Comparison of ENCODE assay signal across 10 mouse cellular contexts in the genomic region with DNA sequence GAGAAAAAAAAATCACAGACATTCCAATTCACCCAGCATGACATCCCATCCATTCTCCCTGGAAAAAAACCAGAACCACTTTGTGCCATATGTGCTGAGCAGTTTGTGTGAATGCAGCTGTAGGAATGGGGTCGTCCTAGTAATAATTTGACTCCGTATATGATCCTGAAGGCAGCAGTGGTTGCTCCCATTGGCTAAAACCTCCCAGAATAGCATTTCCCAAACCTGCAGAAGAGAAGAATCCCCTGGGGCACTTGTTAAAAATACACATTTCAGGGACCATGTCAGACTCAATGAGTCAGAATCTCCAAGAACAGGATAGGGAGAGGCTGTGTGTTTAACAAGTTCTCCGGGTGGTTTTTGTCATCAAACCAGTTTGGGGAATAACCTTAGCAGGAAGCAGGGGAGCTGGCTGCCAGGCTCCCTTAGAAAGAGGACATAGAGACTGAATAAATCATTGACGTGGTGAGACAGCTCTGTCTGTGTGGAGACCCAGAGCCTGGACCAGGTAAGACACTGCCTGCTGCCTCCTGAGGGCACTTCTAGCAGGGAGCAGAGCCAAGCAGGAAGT.
DNase-seq lines count a peak whose midpoint lies in the region; ATAC-seq and TF ChIP-seq lines count a peak whose summit lies in the region.
"Had no signal": no experiment of that assay in that cellular context is flagged by ENCODE, and none has a peak within 500 bp of the region (broad histone marks: within the 10 kb centered on the region; RNA-seq: fewer than 3 reads in every experiment).

No protein-coding gene starts in this region.

- peak overlapping the region; percentile 12; the same call in 1 of the 2 replicates for H3K27ac ChIP-seq in lung, embryonic 14.5 days (ENCODE audit: low read depth)
- H3K27ac ChIP-seq in embryonic facial prominence, embryonic 12.5 days: peak overlapping the region; percentile 63; the same call in 1 of the 2 replicates
- H3K27ac ChIP-seq in midbrain, embryonic 16.5 days (ENCODE audit: low read length): no peak overlapping the region; the same call in 1 of the 2 replicates
- H3K27ac ChIP-seq: kidney, embryonic 15.5 days; neural tube, embryonic 12.5 days had no signal

- no peak for TF ChIP-seq CTCF in lung, embryonic 14.5 days (IDR thresholded peaks at IDR 0.05; ENCODE audit: low read depth)

- 0 out of 2 replicates have a peak, but pooled peaks cover 3% of the 10 kb centered on the region for H3K36me3 ChIP-seq in lung, embryonic 14.5 days (ENCODE audit: insufficient read depth)
- H3K36me3 ChIP-seq in embryonic facial prominence, embryonic 12.5 days: no peaks in the 10 kb centered on the region
- H3K36me3 ChIP-seq in midbrain, embryonic 16.5 days (ENCODE audit: control insufficient read depth, insufficient read depth, low read length): no peaks in the 10 kb centered on the region

- peak; percentile 23 to 33 for DNase-seq in cerebellum, postnatal 25 days
- no peak for DNase-seq in cerebellum, adult 11 months
- DNase-seq in lung, embryonic 14.5 days: peak; percentile 23
- DNase-seq in lung, postnatal 4 days: no peak
- DNase-seq in heart, postnatal 10 days: no peak
- no peak for DNase-seq in left cerebral cortex, postnatal 4 days

- H3K4me1 ChIP-seq in lung, embryonic 14.5 days (ENCODE audit: insufficient read depth): no peaks in the 10 kb centered on the region
- peaks cover 11% of the 10 kb centered on the region; the same call in 1 of the 2 replicates for H3K4me1 ChIP-seq in embryonic facial prominence, embryonic 12.5 days
- H3K4me1 ChIP-seq in midbrain, embryonic 16.5 days (ENCODE audit: control insufficient read depth, insufficient read depth, low read length): peaks cover 6% of the 10 kb centered on the region; the same call in 1 of the 2 replicates
- H3K4me1 ChIP-seq: kidney, embryonic 15.5 days; neural tube, embryonic 12.5 days had no signal

- H3K9me3 ChIP-seq in lung, embryonic 14.5 days (ENCODE audit: low read depth, low read length): no peaks in the 10 kb centered on the region
- H3K9me3 ChIP-seq in embryonic facial prominence, embryonic 12.5 days: no peaks in the 10 kb centered on the region
- H3K9me3 ChIP-seq in midbrain, embryonic 16.5 days (replicated peaks; ENCODE audit: control insufficient read depth, low read length, poor library complexity, severe bottlenecking): no peaks in the 10 kb centered on the region
- H3K9me3 ChIP-seq: kidney, embryonic 15.5 days; neural tube, embryonic 12.5 days had no signal

- no peaks in the 10 kb centered on the region for H3K27me3 ChIP-seq in lung, embryonic 14.5 days (ENCODE audit: insufficient read depth, low read length)
- H3K27me3 ChIP-seq in embryonic facial prominence, embryonic 12.5 days: no peaks in the 10 kb centered on the region
- H3K27me3 ChIP-seq in midbrain, embryonic 16.5 days (ENCODE audit: control insufficient read depth, insufficient read depth, low read depth, low read length): no peaks in the 10 kb centered on the region
- H3K27me3 ChIP-seq: kidney, embryonic 15.5 days; neural tube, embryonic 12.5 days had no signal

- no peak overlapping the region for H3K4me3 ChIP-seq in lung, embryonic 14.5 days (ENCODE audit: low read depth, low read length)
- no peak overlapping the region for H3K4me3 ChIP-seq in embryonic facial prominence, embryonic 12.5 days
- no peak overlapping the region for H3K4me3 ChIP-seq in midbrain, embryonic 16.5 days (ENCODE audit: low read depth, low read length)
- H3K4me3 ChIP-seq: kidney, embryonic 15.5 days; neural tube, embryonic 12.5 days had no signal

- WGBS in lung, embryonic 14.5 days: 35% methylated on average over 4 of the region's 4 CpGs
- 35% methylated on average over 4 of the region's 4 CpGs for WGBS in embryonic facial prominence, embryonic 12.5 days
- 56% methylated on average over 4 of the region's 4 CpGs for WGBS in midbrain, embryonic 16.5 days

- ATAC-seq in lung, embryonic 14.5 days (ENCODE audit: insufficient read depth): peak; percentile 35; the same call in 1 of the 2 replicates
- peak; percentile 56 for ATAC-seq in embryonic facial prominence, embryonic 12.5 days (ENCODE audit: insufficient number of reproducible peaks, insufficient read depth, low FRiP score, low TSS enrichment)
- ATAC-seq in midbrain, embryonic 16.5 days: peak; percentile 65

- H3K4me2 ChIP-seq in lung, embryonic 14.5 days: no peak overlapping the region
- H3K4me2 ChIP-seq in embryonic facial prominence, embryonic 12.5 days (replicated peaks): no peak overlapping the region
- no peak overlapping the region for H3K4me2 ChIP-seq in midbrain, embryonic 16.5 days (ENCODE audit: low read length)
- H3K4me2 ChIP-seq: kidney, embryonic 15.5 days; neural tube, embryonic 12.5 days had no signal

- intact Hi-C loops in heart, postnatal 10 days (cut with DNase I): no loop called here
- intact Hi-C loops in left cerebral cortex, postnatal 4 days (cut with DNase I): no loop called here

- no peak overlapping the region for H3K9ac ChIP-seq in lung, embryonic 14.5 days
- no peak overlapping the region for H3K9ac ChIP-seq in embryonic facial prominence, embryonic 12.5 days
- no peak overlapping the region for H3K9ac ChIP-seq in midbrain, embryonic 16.5 days (ENCODE audit: low read depth, low read length)
- H3K9ac ChIP-seq: kidney, embryonic 15.5 days; neural tube, embryonic 12.5 days had no signal

Comparison
In these comparisons a context has a peak if more than half of its experiments do, and no peak if none do; other contexts are left out.
1. DNase-seq: peak in cerebellum, postnatal 25 days (2 of 2) and lung, embryonic 14.5 days (single experiment); none in cerebellum, adult 11 months (single experiment), lung, postnatal 4 days (0 of 2), heart, postnatal 10 days (0 of 2) and left cerebral cortex, postnatal 4 days (single experiment).
2. Peak in every context shown above with its lines, with median percentiles within 50 percentile points of each other: ATAC-seq.